Mouse (Mus musculus) thymus, adult 2 months (tissue): Measurements from ENCODE around the gene Abcg5. TPM values are rescaled to one million over a fixed set of nuclear protein-coding genes. Genes with fewer than 3 reads are reported as not detected.

ENCODE experiments used
- DNase-seq: peaks from one replicate; pipeline ENCODE4 v3.0.0; 2021
- H3K27ac ChIP-seq: fragments of 200-500 bp; 2 replicates; pipeline ENCODE4 v1.5.1; 2012; ENCODE audit warnings: low read length, control low read depth; ENCODE audit not compliant: control insufficient read depth, insufficient read depth
- H3K27me3 ChIP-seq: fragments of 200-500 bp; 2 replicates; pipeline ENCODE4 v1.6.1; 2012; ENCODE audit warnings: mild to moderate bottlenecking, low read length, moderate library complexity, mixed read lengths; ENCODE audit not compliant: control insufficient read depth, insufficient read depth
- H3K36me3 ChIP-seq: fragments of 200-500 bp; 2 replicates; pipeline ENCODE4 v1.6.1; 2012; ENCODE audit warnings: mild to moderate bottlenecking, low read length, moderate library complexity; ENCODE audit not compliant: control insufficient read depth, insufficient read depth
- H3K4me1 ChIP-seq: fragments of 200-500 bp; replicated peaks from 2 replicates; pipeline ENCODE4 v1.6.1; 2012; ENCODE audit warnings: low read length; ENCODE audit not compliant: control insufficient read depth, insufficient read depth
- H3K4me3 ChIP-seq: fragments of 200-500 bp; 2 replicates; pipeline ENCODE4 v1.5.1; 2012; ENCODE audit warnings: mild to moderate bottlenecking, low read length, control low read depth, moderate library complexity; ENCODE audit not compliant: control insufficient read depth, insufficient read depth
- CTCF ChIP-seq: fragments of 200-500 bp; IDR thresholded peaks from 2 replicates; pipeline ENCODE4 v1.5.1; 2012; ENCODE audit warnings: mild to moderate bottlenecking, control low read depth, low read length, moderate library complexity, borderline replicate concordance; ENCODE audit not compliant: control insufficient read depth, poor library complexity, insufficient read depth; ENCODE audit errors: extremely low read depth
- POLR2A ChIP-seq: fragments of 200-500 bp; IDR thresholded peaks from 2 replicates; pipeline ENCODE4 v1.6.1; 2012; ENCODE audit warnings: mild to moderate bottlenecking, low read length, control low read depth, moderate library complexity; ENCODE audit not compliant: control insufficient read depth, poor library complexity, insufficient read depth; ENCODE audit errors: extremely low read depth
- WGBS: fragments of 180-500 bp; shearing (Covaris S2); methylation state at CpG from one replicate; pipeline ENCODE4 v1.1.7; 2018; 5-methylcytosine and 5-hydroxymethylcytosine counted together
- polyA plus RNA-seq: library from polyadenylated mRNA; depleted of rRNA; stranded (reverse); fragments of >200 nt; gene quantifications from 2 replicates; pipeline ENCODE4 v1.2.3, GENCODE M21; 2012

Abcg5 gene
- polyA plus RNA-seq, 1 experiment: 1.1 TPM

DNA sequence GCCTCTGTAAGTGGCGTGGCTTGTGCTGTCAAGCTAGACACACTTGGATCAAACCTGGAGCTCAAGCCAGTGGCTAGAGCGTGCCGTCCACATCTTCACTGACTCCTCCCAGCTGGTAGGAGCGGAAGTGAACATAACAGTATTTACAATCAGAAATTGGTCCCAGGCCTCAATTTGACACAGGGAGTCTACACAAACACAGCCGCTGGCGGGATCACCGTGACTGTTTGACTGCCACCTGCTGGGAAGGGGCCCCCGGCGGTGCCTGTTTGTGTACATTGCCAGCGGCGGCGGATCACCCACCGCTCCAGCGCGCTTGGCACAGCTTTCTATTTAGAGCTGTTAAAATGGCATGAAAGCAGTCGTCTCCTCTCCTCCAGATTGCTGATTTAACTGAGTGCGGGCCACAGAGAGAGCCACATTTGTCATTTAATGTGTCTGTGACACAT is 26.6 kb upstream of the Abcg5 start:
- WGBS: 96% methylated on average over 17 of the region's 17 CpGs
- peaks cover 16% of the 10 kb centered on the region for H3K36me3 ChIP-seq
- no peak for DNase-seq
- H3K27ac ChIP-seq: no peak overlapping the region
- TF ChIP-seq POLR2A: no peak
- TF ChIP-seq CTCF: no peak
- H3K4me3 ChIP-seq: no peak overlapping the region
- H3K27me3 ChIP-seq: no peaks in the 10 kb centered on the region
- H3K4me1 ChIP-seq: no peaks in the 10 kb centered on the region

GRCm38 (mm10) chr17:84708818-84709217 is 26.0 kb upstream of the Abcg5 start:
- DNase-seq: no peak
- TF ChIP-seq CTCF (no peak), POLR2A (no peak)
- no peaks in the 10 kb centered on the region for H3K4me1 ChIP-seq
- H3K4me3 ChIP-seq: no peak overlapping the region
- WGBS: 94% methylated on average over 7 of the region's 7 CpGs
- H3K27ac ChIP-seq: no peak overlapping the region
- H3K27me3 ChIP-seq: no peaks in the 10 kb centered on the region
- H3K36me3 ChIP-seq: peaks cover 16% of the 10 kb centered on the region

DNA sequence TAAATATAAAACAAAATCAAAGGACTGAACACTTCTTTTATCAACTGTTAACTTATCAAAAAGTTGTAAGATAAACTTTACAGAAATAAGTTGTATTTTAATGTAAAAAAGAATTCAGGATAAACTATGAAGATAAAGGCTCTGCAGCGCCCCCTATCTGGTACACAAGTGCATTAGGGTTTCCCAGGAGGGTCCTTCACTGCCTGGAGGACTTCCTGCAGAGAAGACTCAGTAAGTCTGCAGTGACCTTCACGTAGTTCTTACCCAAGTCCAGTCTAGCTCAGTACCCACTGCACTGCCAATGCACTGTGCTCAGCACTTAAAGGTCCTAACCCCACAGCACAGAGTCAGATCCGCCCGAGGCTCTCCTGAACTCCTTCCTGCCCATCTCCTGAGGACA is 24.6 kb upstream of the Abcg5 start:
- Histone ChIP-seq H3K27me3 (no peaks in the 10 kb centered on the region), H3K36me3 (peaks cover 13% of the 10 kb centered on the region), H3K4me3 (no peak overlapping the region), H3K4me1 (no peaks in the 10 kb centered on the region), H3K27ac (no peak overlapping the region)
- TF ChIP-seq CTCF: no peak
- TF ChIP-seq POLR2A: no peak
- DNase-seq: peak; percentile 8
- 87% methylated on average over 4 of the region's 4 CpGs for WGBS

DNA sequence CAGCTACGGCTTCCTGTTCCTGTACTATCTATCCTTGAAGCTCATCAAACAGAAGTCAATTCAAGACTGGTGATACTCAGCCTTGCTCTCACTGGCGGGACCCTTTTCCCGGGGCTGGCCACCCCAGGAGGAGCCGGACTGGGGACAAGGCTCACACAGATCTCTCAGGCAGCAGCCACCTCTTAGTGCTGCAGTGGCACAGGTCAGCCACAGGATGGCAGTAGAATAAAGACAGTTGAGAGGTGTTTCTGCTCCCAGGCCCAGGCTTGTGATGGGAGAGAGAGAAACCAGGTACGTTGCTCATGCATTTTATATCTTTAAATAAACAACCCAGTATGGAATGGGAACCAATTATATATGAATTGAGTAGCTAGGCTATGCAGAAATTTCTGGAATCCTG is 15.9 kb upstream of the Abcg5 start:
- H3K27me3 ChIP-seq: no peaks in the 10 kb centered on the region
- no peak overlapping the region for H3K27ac ChIP-seq
- WGBS: 36% methylated on average over 5 of the region's 5 CpGs
- TF ChIP-seq CTCF: peak; percentile 53; the same call in 1 of the 2 replicates
- no peak for TF ChIP-seq POLR2A
- no peaks in the 10 kb centered on the region for H3K4me1 ChIP-seq
- DNase-seq: peak; percentile 51
- H3K4me3 ChIP-seq: no peak overlapping the region
- no peaks in the 10 kb centered on the region for H3K36me3 ChIP-seq

DNA sequence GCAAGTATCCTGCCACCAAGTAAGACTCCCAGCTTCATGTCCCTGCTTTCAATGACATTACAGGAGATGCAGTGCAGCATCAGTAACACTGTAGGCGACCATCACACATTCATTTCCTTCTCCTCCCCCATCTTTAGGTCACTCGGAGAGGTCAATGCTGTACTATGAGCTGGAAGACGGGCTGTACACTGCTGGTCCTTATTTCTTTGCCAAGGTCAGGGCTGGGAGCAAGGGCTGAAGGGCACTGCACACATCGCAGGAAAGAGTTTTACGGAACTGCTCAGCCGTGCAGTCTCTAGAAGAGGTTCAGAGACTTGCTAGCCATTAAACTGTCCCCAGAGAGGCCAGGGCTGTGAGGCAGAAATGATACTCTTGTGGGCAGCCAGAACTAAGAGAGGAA is 13.7 kb upstream of the Abcg5 start:
- Histone ChIP-seq H3K36me3 (no peaks in the 10 kb centered on the region), H3K27ac (no peak overlapping the region), H3K4me3 (no peak overlapping the region), H3K27me3 (no peaks in the 10 kb centered on the region), H3K4me1 (no peaks in the 10 kb centered on the region)
- TF ChIP-seq POLR2A: no peak
- no peak for TF ChIP-seq CTCF
- DNase-seq: no peak
- 85% methylated on average over 6 of the region's 6 CpGs for WGBS

DNA sequence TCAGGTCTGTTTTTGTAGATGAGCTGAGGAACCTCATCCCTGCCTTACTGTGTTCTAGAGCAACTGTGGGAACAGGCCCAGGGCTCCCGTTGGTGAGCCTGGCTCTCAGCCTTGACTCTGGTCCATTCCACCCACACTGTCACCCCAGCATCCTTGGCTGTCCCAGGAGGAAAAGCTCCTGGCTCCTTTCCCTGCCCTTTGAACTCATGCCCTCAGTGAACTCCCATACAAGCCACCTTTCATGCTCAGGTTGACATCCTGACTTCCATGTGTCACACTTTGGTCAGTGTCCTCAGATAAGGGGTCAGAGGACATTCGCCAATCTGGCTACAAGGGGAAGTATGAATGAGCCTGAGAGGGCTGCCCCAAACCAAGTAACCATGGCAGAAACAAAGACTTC is 10.9 kb upstream of the Abcg5 start:
- no peak for TF ChIP-seq CTCF
- TF ChIP-seq POLR2A: no peak
- no peak overlapping the region for H3K27ac ChIP-seq

GRCm38 (mm10) chr17:84690111-84690510 is 7.3 kb upstream of the Abcg5 start:
- Histone ChIP-seq H3K4me3 (no peak overlapping the region), H3K36me3 (no peaks in the 10 kb centered on the region), H3K27me3 (no peaks in the 10 kb centered on the region), H3K27ac (no peak overlapping the region), H3K4me1 (no peaks in the 10 kb centered on the region)
- TF ChIP-seq CTCF (no peak), POLR2A (no peak)
- 91% methylated on average over 5 of the region's 5 CpGs for WGBS
- no peak for DNase-seq

More for the DNA sequence above, 10.9 kb upstream of the Abcg5 start:
- 80% methylated on average over 2 of the region's 2 CpGs for WGBS
- no peaks in the 10 kb centered on the region for H3K4me1 ChIP-seq
- DNase-seq: no peak
- no peaks in the 10 kb centered on the region for H3K36me3 ChIP-seq
- H3K4me3 ChIP-seq: no peak overlapping the region
- no peaks in the 10 kb centered on the region for H3K27me3 ChIP-seq
